Mouse (Mus musculus): ENCODE results near the gene Agap2. TPM values are rescaled to one million over a fixed set of nuclear protein-coding genes. Genes with fewer than 3 reads are reported as not detected.
A peak's percentile ranks its signal among the peaks of the same experiment; 100 is the strongest.

The Agap2 gene
- polyA plus RNA-seq, 1 experiment from 2014 or later, result 0.03 TPM

DNA sequence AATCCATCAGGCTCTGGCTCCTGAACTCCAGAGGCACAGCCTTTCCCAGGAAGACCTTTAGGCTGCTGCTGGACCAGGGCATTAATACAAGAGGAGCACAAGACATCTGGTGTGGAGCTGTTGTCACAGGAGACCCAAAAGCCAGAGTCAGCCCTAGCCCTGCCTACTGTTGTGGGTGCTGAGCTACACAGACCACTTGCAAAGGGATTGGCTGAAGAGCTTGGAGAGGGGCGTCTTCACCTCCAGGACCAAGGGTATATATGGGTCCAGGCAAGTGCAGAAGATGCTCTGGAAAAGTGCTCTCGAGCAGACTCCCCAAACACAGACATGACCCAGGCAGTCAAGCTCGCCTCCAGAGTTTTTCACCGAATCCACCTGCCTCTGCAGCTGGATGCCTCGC, 27.1 kb upstream of the Agap2 start, which contains the start of gene Cyp27b1:
TSS of gene Cyp27b1 (plus strand) at position 297 of the 400 bp plus-strand sequence.
- Histone ChIP-seq H3K9me3 (replicated peaks) (no peaks in the 10 kb centered on the region), H3K4me3 (0 out of 2 replicates have a peak within 1 kb of the TSS, but pooled peaks have one; percentile 15), H3K36me3 (peaks cover 22% of the 10 kb centered on the region), H3K4me2 (peak within 1 kb of the TSS; percentile 42), H3K27me3 (replicated peaks) (peaks cover 60% of the 10 kb centered on the region), H3K4me1 (replicated peaks) (peaks cover 22% of the 10 kb centered on the region), H3K27ac (ENCODE audit: poor library complexity, severe bottlenecking) (no peak within 1 kb of the TSS), H3K9ac (no peak within 1 kb of the TSS)
- no peak for ATAC-seq (ENCODE audit: insufficient number of reproducible peaks, low FRiP score)
- 35% methylated on average over 5 of the region's 5 CpGs for WGBS

DNA sequence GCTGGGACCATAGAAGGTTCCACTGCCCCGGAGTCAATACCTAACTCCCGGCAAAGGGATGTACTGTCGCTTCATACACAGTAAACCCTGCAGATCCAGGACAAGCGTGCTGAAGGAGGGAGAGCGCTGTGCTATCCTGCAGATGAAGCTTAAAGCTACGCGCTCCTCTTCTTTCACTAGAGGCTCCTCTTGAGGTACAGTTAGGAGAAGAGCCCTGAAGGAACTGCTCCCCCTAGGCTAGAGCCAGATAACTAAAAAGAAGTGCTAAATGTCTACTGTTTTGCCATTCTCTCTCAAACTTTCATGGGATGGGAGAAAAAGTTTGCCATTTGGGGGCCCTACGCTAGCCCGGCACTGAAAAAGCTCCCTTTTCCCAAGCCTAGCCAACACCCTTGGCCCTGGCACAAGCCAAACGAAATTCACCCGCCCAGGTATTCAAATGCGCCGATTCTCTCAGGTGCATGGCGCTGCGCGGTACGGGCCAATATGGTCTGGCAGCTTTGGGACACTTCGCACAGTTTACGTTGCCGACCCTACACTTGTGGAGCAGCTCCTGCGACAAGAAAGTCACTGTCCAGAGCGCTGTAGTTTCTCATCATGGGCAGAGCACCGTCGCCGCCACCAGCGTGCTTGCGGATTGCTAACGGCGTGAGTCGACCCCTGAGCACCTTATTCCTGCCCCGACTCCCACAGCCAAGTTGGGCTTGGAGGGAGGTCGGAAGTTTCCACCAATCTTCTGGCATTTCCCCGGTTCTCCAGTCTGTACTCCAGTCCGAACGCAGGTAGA, 26.3 kb upstream of the Agap2 start:
- peaks cover 22% of the 10 kb centered on the region for H3K4me1 ChIP-seq (replicated peaks)
- H3K36me3 ChIP-seq, result peaks cover 17% of the 10 kb centered on the region
- H3K9ac ChIP-seq, result no peak overlapping the region
- H3K27me3 ChIP-seq (replicated peaks), result peaks cover 65% of the 10 kb centered on the region
- no peaks in the 10 kb centered on the region for H3K9me3 ChIP-seq (replicated peaks)
- peak overlapping the region; percentile 42 for H3K4me2 ChIP-seq
- no peak overlapping the region for H3K27ac ChIP-seq (ENCODE audit: poor library complexity, severe bottlenecking)
- H3K4me3 ChIP-seq, result peak overlapping the region; percentile 15; the same call in 1 of the 2 replicates
- WGBS, result 4% methylated on average over 35 of the region's 35 CpGs
- ATAC-seq (ENCODE audit: insufficient number of reproducible peaks, low FRiP score), result no peak

DNA sequence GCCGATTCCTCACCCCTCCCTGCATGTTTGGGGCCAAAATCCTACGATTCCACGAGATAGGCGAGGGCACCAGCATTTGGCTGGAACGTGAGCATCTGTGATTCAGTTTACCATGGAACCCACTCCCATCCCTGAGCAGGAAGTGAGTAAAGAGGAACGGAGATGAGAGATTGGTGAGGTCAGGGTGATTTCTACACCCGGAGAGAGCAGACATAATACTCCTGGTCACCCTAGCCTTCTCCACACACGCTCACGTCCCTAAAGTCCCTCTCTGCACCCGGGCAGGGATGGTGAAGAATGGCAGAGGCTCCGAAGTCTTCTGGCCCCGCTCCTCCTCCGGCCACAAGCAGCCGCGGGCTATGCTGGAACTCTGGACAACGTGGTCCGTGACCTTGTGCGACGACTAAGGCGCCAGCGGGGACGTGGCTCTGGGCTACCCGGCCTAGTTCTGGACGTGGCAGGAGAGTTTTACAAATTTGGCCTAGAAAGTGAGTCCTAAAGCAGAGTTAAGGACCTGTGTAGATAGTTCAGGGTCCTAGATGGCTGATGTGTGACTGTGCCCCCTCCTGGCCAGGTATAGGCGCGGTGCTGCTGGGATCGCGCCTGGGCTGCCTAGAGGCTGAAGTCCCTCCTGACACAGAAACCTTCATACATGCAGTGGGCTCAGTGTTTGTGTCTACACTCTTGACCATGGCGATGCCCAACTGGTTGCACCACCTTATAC, 25.5 kb upstream of the Agap2 start:
- peaks cover 11% of the 10 kb centered on the region for H3K36me3 ChIP-seq
- peak overlapping the region; percentile 15; the same call in 1 of the 2 replicates for H3K4me3 ChIP-seq
- 2% methylated on average over 29 of the region's 29 CpGs for WGBS
- H3K4me2 ChIP-seq, result peak overlapping the region; percentile 42
- no peaks in the 10 kb centered on the region for H3K9me3 ChIP-seq (replicated peaks)
- no peak overlapping the region for H3K9ac ChIP-seq
- H3K27ac ChIP-seq (ENCODE audit: poor library complexity, severe bottlenecking), result no peak overlapping the region
- ATAC-seq (ENCODE audit: insufficient number of reproducible peaks, low FRiP score), result no peak
- peaks cover 22% of the 10 kb centered on the region for H3K4me1 ChIP-seq (replicated peaks)
- H3K27me3 ChIP-seq (replicated peaks), result peaks cover 65% of the 10 kb centered on the region

DNA sequence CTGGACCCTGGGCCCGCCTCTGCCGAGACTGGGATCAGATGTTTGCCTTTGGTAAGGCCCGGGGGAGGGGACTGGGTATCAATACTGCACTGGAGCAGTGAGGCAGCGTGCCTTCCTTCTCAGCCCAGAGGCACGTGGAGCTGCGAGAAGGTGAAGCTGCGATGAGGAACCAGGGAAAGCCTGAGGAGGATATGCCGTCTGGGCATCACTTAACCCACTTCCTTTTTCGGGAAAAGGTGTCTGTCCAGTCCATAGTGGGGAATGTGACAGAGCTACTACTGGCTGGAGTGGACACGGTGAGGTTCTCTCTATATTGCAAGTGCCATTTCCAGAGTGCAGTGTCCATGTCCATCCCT, 25.0 kb upstream of the Agap2 start:
- 15% methylated on average over 10 of the region's 10 CpGs for WGBS
- H3K4me2 ChIP-seq, result no peak overlapping the region
- no peak for ATAC-seq (ENCODE audit: insufficient number of reproducible peaks, low FRiP score)
- H3K4me3 ChIP-seq, result no peak overlapping the region
- no peaks in the 10 kb centered on the region for H3K9me3 ChIP-seq (replicated peaks)
- H3K27me3 ChIP-seq (replicated peaks), result peaks cover 66% of the 10 kb centered on the region
- H3K27ac ChIP-seq (ENCODE audit: poor library complexity, severe bottlenecking), result no peak overlapping the region
- peaks cover 5% of the 10 kb centered on the region for H3K36me3 ChIP-seq
- H3K9ac ChIP-seq, result no peak overlapping the region
- H3K4me1 ChIP-seq (replicated peaks), result peaks cover 22% of the 10 kb centered on the region

DNA sequence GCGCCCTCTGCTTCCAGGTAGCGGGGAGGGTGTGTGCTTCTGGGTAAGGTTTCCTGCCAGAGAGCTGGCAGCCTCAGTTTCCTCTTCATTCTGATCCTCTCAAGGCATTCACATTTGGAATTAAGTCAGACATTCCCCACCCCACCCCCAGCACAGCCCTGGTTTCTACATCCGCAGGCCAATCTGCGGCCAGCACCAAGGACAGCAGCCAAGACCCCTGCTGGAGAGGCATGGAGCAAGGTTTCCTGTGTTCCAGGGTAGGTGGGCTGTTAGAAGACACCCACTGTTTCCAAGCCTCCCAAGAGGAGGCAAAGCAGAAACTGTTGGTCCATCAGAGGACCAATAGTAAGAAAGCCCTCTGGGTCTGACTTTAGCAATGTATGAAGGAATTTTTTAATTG, 20.4 kb upstream of the Agap2 start:
- peaks cover 22% of the 10 kb centered on the region for H3K4me1 ChIP-seq (replicated peaks)
- no peak overlapping the region for H3K4me2 ChIP-seq
- H3K4me3 ChIP-seq, result no peak overlapping the region
- H3K27ac ChIP-seq (ENCODE audit: poor library complexity, severe bottlenecking), result no peak overlapping the region
- no peaks in the 10 kb centered on the region for H3K9me3 ChIP-seq (replicated peaks)
- no peak for ATAC-seq (ENCODE audit: insufficient number of reproducible peaks, low FRiP score)
- 50% methylated on average over 4 of the region's 4 CpGs for WGBS
- H3K36me3 ChIP-seq, result peaks cover 6% of the 10 kb centered on the region; the same call in 1 of the 2 replicates
- H3K27me3 ChIP-seq (replicated peaks), result peaks cover 76% of the 10 kb centered on the region
- H3K9ac ChIP-seq, result no peak overlapping the region

DNA sequence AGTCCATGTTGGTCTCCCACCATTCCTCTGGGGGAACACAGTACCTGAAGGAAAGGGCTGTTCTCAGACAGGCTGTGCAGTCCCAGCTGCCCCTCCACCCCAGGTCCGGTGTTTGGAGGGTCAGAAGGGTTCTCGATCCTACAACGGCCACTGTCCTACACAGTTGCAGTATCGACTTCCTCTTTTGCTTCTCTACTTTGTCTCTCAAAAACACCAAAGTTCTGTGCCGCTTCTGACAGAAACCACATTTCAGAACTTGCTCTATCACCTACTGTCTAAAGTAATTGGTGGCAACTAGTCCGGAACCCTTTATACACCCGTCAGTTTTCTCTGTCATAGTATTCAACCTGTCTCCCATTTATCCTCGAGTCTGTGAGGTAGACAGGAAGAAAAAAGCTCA, 19.7 kb upstream of the Agap2 start:
- Histone ChIP-seq H3K27me3 (replicated peaks) (peaks cover 76% of the 10 kb centered on the region), H3K36me3 (peaks cover 6% of the 10 kb centered on the region; the same call in 1 of the 2 replicates), H3K4me3 (no peak overlapping the region), H3K27ac (ENCODE audit: poor library complexity, severe bottlenecking) (no peak overlapping the region), H3K4me1 (replicated peaks) (peaks cover 22% of the 10 kb centered on the region), H3K9ac (no peak overlapping the region), H3K4me2 (no peak overlapping the region), H3K9me3 (replicated peaks) (no peaks in the 10 kb centered on the region)
- 84% methylated on average over 8 of the region's 8 CpGs for WGBS
- ATAC-seq (ENCODE audit: insufficient number of reproducible peaks, low FRiP score), result no peak

DNA sequence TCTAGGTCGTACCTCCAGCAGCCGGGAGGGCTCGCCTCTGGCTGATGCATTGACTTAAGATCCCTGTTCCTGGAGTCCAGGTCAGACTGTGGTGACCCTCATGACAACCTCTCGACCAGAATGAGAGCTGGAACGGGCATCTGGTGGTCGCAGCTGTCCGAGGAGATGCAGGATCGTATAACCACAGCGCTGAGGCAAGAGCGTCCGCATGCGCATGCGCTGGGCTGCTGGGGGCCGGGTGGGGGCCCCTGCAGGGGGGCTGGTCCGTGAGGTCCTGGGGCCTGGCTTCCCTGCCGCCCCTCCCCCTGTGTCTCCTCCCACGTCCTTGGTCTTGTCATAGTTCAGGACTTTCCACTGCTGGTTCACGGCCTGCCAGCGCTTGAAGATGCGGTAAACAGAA, 18.6 kb upstream of the Agap2 start:
- Histone ChIP-seq H3K4me1 (replicated peaks) (peaks cover 18% of the 10 kb centered on the region), H3K9me3 (replicated peaks) (no peaks in the 10 kb centered on the region), H3K4me3 (no peak overlapping the region), H3K9ac (no peak overlapping the region), H3K36me3 (peaks cover 6% of the 10 kb centered on the region; the same call in 1 of the 2 replicates), H3K4me2 (no peak overlapping the region), H3K27me3 (replicated peaks) (peaks cover 76% of the 10 kb centered on the region), H3K27ac (ENCODE audit: poor library complexity, severe bottlenecking) (no peak overlapping the region)
- ATAC-seq (ENCODE audit: insufficient number of reproducible peaks, low FRiP score), result no peak
- WGBS, result 78% methylated on average over 20 of the region's 20 CpGs

DNA sequence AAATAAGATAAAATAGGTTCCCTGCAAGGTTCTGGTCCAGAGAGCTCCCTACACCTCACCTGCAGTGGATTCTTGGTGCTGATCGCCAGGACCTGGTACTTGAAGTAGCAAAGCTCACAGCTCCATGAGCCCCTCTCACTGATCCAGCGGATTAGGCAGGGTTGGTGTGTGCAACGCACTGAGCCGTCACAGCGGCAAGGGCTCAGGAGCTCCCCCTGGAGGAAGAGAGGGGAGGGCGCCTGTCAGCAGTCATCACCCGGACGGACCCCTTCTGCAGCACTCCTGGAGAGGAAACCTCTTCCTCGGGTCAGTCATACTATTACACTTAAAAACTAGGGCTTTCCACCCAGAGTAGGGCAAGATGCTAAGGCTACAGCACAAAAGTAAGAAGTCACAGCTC, 16.9 kb upstream of the Agap2 start:
- ATAC-seq (ENCODE audit: insufficient number of reproducible peaks, low FRiP score), result no peak
- Histone ChIP-seq H3K4me3 (peak overlapping the region; percentile 78; the same call in 1 of the 2 replicates), H3K9me3 (replicated peaks) (no peaks in the 10 kb centered on the region), H3K9ac (no peak overlapping the region), H3K4me1 (replicated peaks) (peaks cover 18% of the 10 kb centered on the region), H3K27me3 (replicated peaks) (peaks cover 63% of the 10 kb centered on the region), H3K27ac (ENCODE audit: poor library complexity, severe bottlenecking) (no peak overlapping the region), H3K4me2 (peak overlapping the region; percentile 97; the same call in 1 of the 2 replicates), H3K36me3 (peaks cover 6% of the 10 kb centered on the region; the same call in 1 of the 2 replicates)
- under 1% methylated on average over 9 of the region's 9 CpGs for WGBS

DNA sequence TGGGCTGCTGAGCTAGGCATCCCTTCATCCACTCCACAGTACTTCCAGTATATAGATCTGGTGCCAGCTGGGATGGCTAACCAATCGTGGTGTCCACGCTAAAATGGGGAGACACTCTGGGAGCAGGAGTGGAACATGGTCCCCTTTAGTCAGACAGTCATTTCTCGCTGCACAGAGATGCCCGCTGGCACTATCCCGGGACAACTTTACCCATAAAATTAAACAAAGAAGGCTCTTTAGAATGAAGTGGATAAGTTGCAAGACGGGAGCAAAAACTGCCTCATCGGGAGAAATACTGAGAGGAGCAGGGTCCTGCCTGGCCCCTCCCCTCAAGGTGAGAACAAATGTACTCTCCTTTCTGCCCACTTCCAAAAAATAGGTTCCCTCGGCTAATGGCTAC, 16.4 kb upstream of the Agap2 start:
- 16% methylated on average over 8 of the region's 8 CpGs for WGBS
- peak overlapping the region; percentile 79; the same call in 1 of the 2 replicates for H3K9ac ChIP-seq

DNA sequence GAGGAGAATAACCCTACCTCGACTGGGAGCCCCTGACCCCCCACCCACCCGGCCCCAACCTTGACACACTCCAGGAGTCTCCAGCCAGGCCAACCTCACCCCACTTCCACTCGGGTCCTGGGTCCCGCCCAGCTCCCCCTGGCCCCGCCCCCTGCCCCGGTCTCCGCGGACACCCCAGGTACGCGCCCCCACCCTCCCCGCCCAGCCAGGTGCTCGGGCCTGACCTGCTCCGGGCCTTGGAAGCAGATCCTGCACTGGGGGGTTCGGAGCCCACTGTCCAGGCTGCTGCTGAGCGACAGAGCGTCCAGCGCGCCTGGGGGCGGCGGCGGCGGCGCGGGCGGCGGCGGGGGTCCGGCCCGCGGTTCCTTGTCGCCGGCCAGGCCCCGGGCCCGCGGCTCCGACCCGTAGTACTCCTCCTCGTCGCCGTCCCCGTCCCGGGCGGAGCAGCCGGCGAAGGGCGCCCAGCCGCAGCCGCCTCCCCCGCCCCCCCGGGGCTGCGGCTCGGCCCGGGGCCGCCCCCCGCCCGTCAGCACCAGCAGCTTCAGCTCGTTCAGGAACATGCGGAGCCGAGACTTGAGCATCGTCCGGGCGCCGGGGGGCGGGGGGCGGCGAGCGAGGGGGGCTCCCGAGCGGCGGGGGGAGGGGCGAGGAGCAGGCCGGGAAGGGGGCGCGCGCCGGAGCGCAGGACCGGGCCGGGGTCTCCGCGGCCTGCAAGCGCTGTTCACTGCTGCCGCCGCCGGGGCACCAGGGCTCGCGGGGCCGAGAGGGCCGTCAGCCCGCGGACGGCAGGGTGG, 15.7 kb upstream of the Agap2 start:
- peaks cover 60% of the 10 kb centered on the region for H3K27me3 ChIP-seq (replicated peaks)
- H3K4me2 ChIP-seq, result peak overlapping the region; percentile 97
- 2% methylated on average over 74 of the region's 92 CpGs for WGBS
- ATAC-seq (ENCODE audit: insufficient number of reproducible peaks, low FRiP score), result no peak
- H3K9me3 ChIP-seq (replicated peaks), result no peaks in the 10 kb centered on the region
- peak overlapping the region; percentile 79 for H3K9ac ChIP-seq
- H3K27ac ChIP-seq (ENCODE audit: poor library complexity, severe bottlenecking), result no peak overlapping the region
- H3K36me3 ChIP-seq, result peaks cover 6% of the 10 kb centered on the region; the same call in 1 of the 2 replicates
- H3K4me3 ChIP-seq, result peak overlapping the region; percentile 78
- H3K4me1 ChIP-seq (replicated peaks), result peaks cover 18% of the 10 kb centered on the region

More for the DNA sequence above, 16.4 kb upstream of the Agap2 start:
- Histone ChIP-seq H3K9me3 (replicated peaks) (no peaks in the 10 kb centered on the region), H3K27ac (ENCODE audit: poor library complexity, severe bottlenecking) (no peak overlapping the region), H3K4me3 (peak overlapping the region; percentile 78), H3K4me2 (peak overlapping the region; percentile 97), H3K27me3 (replicated peaks) (peaks cover 60% of the 10 kb centered on the region), H3K36me3 (peaks cover 6% of the 10 kb centered on the region; the same call in 1 of the 2 replicates), H3K4me1 (replicated peaks) (peaks cover 18% of the 10 kb centered on the region)
- no peak for ATAC-seq (ENCODE audit: insufficient number of reproducible peaks, low FRiP score)
